In genomic region chr1:190047201-190047600, GRCm38 (mm10) we compare ENCODE assay signal across 13 mouse cellular contexts.
"Had no signal": no experiment of that assay in that cellular context is flagged by ENCODE, and none has a peak within 500 bp of the region (broad histone marks: within the 10 kb centered on the region; RNA-seq: fewer than 3 reads in every experiment).

No protein-coding gene starts in this region.

- H3K4me1 ChIP-seq: limb, embryonic 10.5 days had no signal

- H3K4me2 ChIP-seq: midbrain, embryonic 11.5 days had no signal

- H3K9ac ChIP-seq: liver, embryonic 14.5 days had no signal

- H3K36me3 ChIP-seq: limb, embryonic 10.5 days had no signal

- H3K9me3 ChIP-seq: limb, embryonic 10.5 days had no signal

- H3K27ac ChIP-seq: kidney, postnatal 0 days; limb, embryonic 10.5 days; liver, embryonic 14.5 days; stomach, postnatal 0 days had no signal

- ATAC-seq: intestine, embryonic 16.5 days; lung, postnatal 0 days; midbrain, embryonic 16.5 days had no signal

- H3K4me3 ChIP-seq: limb, embryonic 10.5 days had no signal

- DNase-seq: kidney, adult 2 months; lung, adult 2 months; lung, postnatal 4 days; thymus, adult 18-20 months; thymus, postnatal 14 days had no signal
